Mouse (Mus musculus) frontal cortex, postnatal 14 days (tissue): Measurements from ENCODE around the gene Atn1.

Source experiments
- DNase-seq, 2 experiments: peaks; one replicate each; pipeline ENCODE4 v3.0.0; 2022; ENCODE audit warnings: low spot score in 2 of 2

Atn1 gene

GRCm38 (mm10) chr6:124711824-124712782, 44.2 kb downstream of the Atn1 start, which contains the start of the genes Emg1 and Phb2:
TSS of gene Emg1 (minus strand) at chr6:124712178.
TSS of gene Phb2 (plus strand) at chr6:124712336.
- peak; percentile 95 for DNase-seq

DNA sequence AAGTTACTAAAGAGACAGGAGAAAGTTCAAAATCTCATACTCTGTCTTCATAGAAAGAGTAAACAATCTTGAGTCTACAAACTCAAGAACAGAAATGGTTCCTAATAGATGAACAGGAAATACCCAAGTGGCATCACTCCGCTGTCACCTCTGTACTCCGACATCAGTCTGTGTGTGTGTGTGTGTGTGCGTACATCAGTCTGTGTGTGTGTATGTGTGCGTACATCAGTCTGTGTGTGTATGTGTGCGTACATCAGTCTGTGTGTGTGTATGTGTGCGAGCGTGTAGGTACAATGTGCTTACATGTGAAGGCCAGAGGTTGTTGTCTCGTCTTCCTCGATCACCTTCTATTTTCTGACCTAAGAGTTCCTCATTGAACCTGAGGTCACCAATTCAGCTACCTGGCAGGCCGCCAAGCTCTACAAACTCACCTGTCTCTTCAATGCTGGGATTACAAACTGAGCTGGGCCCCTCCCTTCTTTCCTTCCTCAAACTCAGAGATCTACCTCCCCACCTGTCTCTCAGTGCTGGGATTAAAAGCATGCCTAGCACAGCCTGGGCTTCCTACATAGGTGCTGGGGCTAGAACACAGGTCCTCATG, 47.9 kb downstream of the Atn1 start:
- no peak for DNase-seq

DNA sequence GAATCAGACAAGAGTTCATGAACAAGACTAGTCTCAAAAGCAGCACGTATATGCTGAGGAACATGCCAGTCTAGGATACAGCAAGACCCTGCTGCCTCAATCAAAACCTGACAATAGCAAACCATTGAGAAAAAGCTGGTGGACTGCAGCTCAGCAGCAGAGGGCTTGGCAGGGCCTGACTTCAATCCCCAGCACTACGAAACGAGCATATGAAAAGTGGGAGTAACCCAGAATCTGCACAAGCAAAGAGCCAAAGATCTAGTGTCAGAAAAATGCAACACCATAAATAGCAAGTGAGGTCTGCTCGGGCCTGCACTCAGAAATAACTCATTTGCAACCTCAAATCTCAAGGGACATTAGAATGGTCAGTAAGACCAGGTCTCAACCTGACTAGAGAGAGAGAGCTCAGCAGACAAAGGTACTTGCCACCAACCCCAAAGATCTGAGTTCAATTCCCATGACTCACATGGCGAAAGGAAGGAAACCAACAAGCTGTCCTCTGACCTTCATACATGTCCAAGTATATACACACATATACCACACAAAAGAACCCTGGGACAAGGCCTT, 50.2 kb downstream of the Atn1 start:
- DNase-seq, result no peak

DNA sequence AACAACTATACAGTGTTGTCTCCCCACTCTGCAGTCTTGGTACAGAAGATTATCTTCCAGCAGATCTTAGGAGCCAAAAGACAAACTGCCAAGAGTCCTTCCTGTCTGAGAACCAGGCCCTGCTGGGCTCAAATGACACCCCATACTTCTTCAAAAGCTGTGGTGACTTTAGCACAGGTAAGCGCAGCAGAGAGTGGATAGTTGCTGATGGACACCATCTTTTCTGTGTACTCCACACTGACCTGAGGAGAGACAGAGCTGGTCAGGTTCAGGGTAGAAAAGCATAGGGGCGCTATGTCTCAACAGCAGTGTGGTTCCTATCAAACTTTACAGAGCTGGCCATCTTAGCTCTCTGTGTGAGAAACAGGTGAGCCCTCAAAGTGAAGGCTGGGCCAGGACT, 51.9 kb downstream of the Atn1 start:
- no peak for DNase-seq

DNA sequence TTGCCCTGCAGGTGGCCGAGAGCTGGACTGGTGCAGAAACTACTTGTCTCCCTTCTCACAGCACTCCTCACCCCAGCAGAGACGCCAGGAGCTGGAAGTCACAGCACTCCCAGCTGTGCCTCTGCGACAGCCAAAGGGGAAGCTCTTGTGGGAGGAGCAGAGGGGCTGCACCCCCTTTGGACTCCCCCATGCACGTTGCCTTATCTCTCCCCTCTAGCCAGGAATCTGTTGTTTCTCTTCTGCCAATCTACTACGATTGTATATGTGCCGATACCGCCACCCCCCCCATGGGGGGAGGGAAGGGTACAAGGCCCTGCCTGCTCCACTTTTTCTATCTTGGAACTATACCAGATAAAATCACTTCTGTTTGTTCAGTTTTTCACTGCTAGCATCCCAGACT, 52.5 kb downstream of the Atn1 start:
- DNase-seq, result no peak

DNA sequence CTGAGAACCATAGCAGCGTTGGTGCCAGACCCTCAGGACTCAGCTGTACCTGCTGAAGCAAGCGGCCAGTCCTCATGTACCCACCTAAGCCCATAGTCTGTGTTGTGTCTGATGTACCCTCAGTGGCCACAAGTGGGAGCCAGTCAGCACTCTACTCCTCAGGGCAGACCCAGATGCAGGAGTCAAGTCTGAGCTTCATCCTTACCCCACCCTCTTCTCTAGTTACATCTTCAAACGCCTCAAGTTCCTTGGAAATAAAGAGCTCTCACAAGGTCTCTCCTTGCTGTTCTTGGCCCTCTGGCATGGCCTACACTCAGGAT, 53.6 kb downstream of the Atn1 start:
- DNase-seq, result peak in 1 of 2 experiments; percentile 70

GRCm38 (mm10) chr6:124702102-124702783, 54.1 kb downstream of the Atn1 start:
- DNase-seq, result no peak

GRCm38 (mm10) chr6:124701338-124701737, 55.0 kb downstream of the Atn1 start:
- DNase-seq, result no peak

- no peak for DNase-seq
These were observed 56.2 kb downstream of the Atn1 start for GRCm38 (mm10) chr6:124699962-124700610.

GRCm38 (mm10) chr6:124699366-124699765, 57.0 kb downstream of the Atn1 start:
- no peak for DNase-seq

GRCm38 (mm10) chr6:124698751-124699150, 57.6 kb downstream of the Atn1 start:
- no peak for DNase-seq

DNA sequence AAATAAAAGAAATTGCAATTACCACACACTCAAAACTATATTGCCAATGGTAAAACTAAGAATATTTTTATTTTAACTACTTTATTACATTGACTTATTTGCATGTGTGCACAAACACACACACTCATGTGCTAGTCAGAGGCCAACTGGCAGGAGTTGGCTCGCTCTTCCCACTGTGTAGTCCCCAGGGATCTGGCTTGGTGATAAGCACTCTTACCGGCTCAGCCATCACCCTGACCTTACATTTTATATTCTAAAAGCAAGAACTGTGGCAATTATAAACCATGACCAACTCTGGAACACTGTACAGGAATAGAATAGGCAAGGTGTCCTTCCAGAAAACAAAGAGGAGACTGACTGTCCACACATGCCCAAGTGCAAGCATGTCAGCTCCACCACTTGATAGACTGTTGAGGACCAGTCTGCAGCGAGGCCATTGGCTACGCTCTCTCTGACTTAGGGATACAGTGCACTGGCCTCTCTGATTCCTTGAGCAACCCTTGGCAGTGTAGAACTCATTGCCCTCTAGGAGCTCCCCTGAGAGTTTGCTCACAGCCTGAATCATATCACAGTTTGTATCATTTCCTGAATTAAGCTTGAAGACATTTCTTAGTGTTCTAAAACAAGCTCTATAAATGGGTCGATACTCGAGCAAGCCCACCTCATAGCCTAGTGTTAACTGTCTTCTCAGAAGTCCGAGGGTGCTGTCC, 59.7 kb downstream of the Atn1 start:
- DNase-seq, result no peak

DNA sequence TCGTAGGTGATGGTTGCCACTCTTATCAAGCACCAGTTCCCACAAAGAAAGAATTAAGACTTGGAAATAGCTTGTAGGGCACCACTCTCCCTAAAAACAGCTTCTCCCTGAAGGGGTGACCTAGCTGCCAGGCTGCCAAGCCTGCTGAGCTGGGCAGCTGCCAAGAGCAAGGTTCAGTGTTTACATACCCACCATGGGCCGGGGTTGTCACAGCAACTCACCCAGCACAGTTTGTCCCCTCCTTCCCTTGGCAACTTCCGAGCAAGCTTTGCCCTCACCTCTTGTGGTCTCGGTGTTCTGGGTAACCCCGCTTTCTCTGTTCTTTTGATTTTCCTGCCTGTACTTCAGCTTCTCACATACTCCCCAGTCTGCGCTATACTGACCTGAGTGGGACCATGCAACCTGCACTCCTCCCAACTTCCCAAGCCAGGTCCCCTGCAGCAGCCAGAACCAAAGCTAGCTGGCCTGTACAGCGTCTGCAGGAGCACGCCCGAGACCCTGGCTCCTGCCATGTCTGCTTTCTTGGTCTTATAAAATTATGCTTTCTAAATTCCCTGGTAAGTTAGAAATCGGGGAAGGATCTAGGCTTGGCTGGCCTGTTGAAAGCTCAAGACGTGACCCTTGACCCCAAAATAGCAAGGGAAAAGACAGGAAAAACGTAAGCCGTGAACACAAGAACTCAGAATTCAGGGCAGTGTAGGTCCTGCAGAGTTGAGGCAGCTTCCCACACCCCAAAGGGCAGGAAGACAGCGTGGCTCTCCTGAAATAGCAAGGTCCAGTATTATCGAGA, 62.0 kb downstream of the Atn1 start:
- DNase-seq, result peak; percentile 51 to 65

DNA sequence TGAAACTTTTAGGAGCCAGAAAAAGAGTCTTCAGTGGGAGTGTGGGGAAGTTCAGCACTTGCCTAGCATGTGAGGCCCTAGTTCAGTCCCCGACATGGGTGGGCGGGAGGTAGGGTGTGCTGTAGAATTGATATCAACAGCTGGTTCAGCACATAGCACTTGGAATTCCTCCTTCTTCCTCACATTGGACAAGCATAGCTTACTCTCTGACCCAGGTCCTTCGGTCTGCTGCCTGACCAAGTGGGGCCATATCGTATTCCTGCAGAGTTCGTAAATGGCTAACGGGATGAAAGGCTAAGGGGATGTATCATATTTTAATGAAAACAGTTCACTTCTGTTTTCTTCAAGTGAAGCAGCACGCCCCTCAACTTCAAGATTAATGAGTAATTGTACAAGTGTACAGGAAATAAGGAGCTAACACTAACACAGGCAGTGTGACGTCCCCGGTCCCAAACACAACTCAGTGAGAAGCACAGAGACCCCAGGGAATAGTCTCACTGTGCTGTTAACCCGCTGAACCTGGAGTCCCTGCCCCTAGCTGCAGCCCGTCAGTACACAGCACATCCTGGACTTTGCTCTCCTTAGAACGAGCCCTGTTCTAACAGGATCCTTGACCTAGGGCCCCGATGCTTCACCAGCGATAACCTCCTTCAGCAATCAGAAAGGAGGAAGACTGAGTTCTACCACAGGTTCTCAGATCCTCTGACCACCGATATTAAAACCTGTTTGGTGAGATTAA, 62.9 kb downstream of the Atn1 start:
- DNase-seq, result no peak
